Mouse (Mus musculus): Measurements from ENCODE around the gene Hist2h3c2. TPM values are rescaled to one million over a fixed set of nuclear protein-coding genes. Genes with fewer than 3 reads are reported as not detected.
"Not testable (repeated sequence)": the region's sequence is repeated elsewhere in the genome, so short reads cannot be mapped to it uniquely, and the experiment has no call there.

The Hist2h3c2 gene
- polyA plus RNA-seq, 1 experiment from 2014 or later: 2.6 TPM

DNA sequence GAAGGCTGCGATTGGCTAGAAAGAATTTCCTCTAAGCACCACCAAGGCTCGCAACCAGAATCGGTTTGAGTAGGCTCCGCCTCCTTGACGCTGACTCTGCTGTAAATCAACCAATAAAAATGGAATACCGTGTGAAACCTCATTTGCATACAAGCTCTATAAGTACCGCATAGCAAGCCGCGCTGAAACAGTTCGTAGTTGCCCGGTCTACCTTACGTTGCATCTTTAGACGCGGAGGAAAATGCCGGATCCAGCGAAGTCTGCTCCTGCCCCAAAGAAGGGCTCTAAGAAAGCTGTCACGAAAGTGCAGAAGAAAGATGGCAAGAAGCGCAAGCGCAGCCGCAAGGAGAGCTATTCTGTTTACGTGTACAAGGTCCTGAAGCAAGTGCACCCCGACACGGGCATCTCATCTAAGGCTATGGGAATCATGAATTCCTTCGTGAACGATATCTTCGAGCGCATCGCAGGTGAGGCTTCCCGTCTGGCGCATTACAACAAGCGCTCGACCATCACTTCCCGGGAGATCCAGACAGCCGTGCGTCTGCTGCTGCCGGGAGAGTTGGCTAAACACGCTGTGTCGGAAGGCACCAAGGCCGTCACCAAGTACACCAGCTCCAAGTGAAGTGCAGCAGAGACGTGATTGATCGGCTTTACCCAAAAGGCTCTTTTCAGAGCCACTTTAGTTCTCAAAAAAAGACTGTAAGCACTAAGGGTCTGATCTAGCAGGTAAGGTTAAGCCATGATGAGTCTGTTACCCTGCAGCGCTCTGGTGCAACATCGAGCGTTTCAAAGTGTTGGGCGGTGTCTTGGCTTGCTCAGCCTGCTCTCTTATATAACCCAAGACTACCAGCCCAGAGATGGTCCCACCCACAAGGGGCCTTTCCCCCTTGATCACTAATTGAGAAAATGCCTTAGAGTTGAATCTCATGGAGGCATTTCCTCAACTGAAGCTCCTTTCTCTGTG, 30.9 kb upstream of the Hist2h3c2 start, which contains the start of gene Hist2h2bb:
Gene Hist2h2bb (plus strand): TSS at position 242 of the 964 bp plus-strand sequence.
- no peaks in the 10 kb centered on the region for H3K27me3 ChIP-seq (ENCODE audit: control insufficient read depth, insufficient read depth, low read length)
- H3K9ac ChIP-seq (ENCODE audit: low read length): peak within 1 kb of the TSS; percentile 80
- peaks cover 10% of the 10 kb centered on the region; the same call in 1 of the 2 replicates for H3K4me1 ChIP-seq (ENCODE audit: control insufficient read depth, insufficient read depth, low read length)
- H3K9me3 ChIP-seq (replicated peaks; ENCODE audit: control insufficient read depth, low read length): no peaks in the 10 kb centered on the region
- under 1% methylated on average over 45 of the region's 45 CpGs for WGBS
- H3K4me3 ChIP-seq (replicated peaks; ENCODE audit: low read length): peak within 1 kb of the TSS; percentile 63
- no peaks in the 10 kb centered on the region for H3K36me3 ChIP-seq (ENCODE audit: control insufficient read depth, insufficient read depth, low read length)
- peak within 1 kb of the TSS; percentile 96 for H3K4me2 ChIP-seq (ENCODE audit: low read depth, low read length)
- peak; percentile 96 for ATAC-seq (ENCODE audit: insufficient read depth, low FRiP score)
- H3K27ac ChIP-seq (ENCODE audit: low read length): peak within 1 kb of the TSS; percentile 92

DNA sequence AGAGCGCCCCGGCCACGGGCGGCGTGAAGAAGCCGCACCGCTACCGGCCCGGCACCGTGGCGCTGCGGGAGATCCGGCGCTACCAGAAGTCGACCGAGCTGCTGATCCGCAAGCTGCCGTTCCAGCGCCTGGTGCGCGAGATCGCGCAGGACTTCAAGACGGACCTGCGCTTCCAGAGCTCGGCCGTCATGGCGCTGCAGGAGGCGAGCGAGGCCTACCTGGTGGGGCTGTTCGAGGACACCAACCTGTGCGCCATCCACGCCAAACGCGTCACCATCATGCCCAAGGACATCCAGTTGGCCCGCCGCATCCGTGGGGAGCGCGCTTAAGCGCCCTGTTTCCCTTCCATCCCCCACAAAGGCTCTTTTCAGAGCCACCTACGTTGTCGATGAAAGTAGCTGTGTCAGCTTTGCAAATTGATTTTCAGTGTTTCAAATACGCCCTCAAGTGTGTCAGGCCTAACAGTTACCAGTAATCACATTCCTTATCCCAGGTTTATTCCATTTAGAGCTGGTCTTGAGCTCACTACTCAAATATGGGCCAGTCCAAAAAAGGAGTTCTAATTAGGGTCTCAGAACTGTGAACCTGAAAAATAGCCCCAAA, 29.9 kb upstream of the Hist2h3c2 start:
- H3K4me1 ChIP-seq (ENCODE audit: control insufficient read depth, insufficient read depth, low read length): peaks cover 19% of the 10 kb centered on the region
- peak overlapping the region; percentile 50 for H3K4me3 ChIP-seq (replicated peaks; ENCODE audit: low read length)
- H3K4me2 ChIP-seq (ENCODE audit: low read depth, low read length): peak overlapping the region; percentile 69
- peak overlapping the region; percentile 75 for H3K9ac ChIP-seq (ENCODE audit: low read length)
- H3K36me3 ChIP-seq (ENCODE audit: control insufficient read depth, insufficient read depth, low read length); H3K27me3 ChIP-seq (ENCODE audit: control insufficient read depth, insufficient read depth, low read length); H3K9me3 ChIP-seq (replicated peaks; ENCODE audit: control insufficient read depth, low read length): not testable (repeated sequence)
- H3K27ac ChIP-seq (ENCODE audit: low read length): peak overlapping the region; percentile 92
- peak; percentile 15; the same call in 1 of the 2 replicates for ATAC-seq (ENCODE audit: insufficient read depth, low FRiP score)
- WGBS: 0% methylated on average over 11 of the region's 44 CpGs

GRCm38 (mm10) chr3:96268051-96268775, 29.3 kb upstream of the Hist2h3c2 start, which contains the start of gene Hist2h3b:
Gene Hist2h3b (plus strand): TSS chr3:96268654.
- Histone ChIP-seq H3K36me3 (ENCODE audit: control insufficient read depth, insufficient read depth, low read length) (no peaks in the 10 kb centered on the region), H3K27me3 (ENCODE audit: control insufficient read depth, insufficient read depth, low read length) (no peaks in the 10 kb centered on the region), H3K4me1 (ENCODE audit: control insufficient read depth, insufficient read depth, low read length) (peaks cover 21% of the 10 kb centered on the region), H3K4me2 (ENCODE audit: low read depth, low read length) (peak within 1 kb of the TSS; percentile 96), H3K9ac (ENCODE audit: low read length) (peak within 1 kb of the TSS; percentile 75), H3K4me3 (replicated peaks; ENCODE audit: low read length) (peak within 1 kb of the TSS; percentile 63), H3K9me3 (replicated peaks; ENCODE audit: control insufficient read depth, low read length) (no peaks in the 10 kb centered on the region), H3K27ac (ENCODE audit: low read length) (peak within 1 kb of the TSS; percentile 92)
- ATAC-seq (ENCODE audit: insufficient read depth, low FRiP score): peak; percentile 77
- 12% methylated on average over 29 of the region's 30 CpGs for WGBS

- H3K4me3 ChIP-seq (replicated peaks; ENCODE audit: low read length): peak overlapping the region; percentile 48
- H3K27me3 ChIP-seq (ENCODE audit: control insufficient read depth, insufficient read depth, low read length): no peaks in the 10 kb centered on the region
- H3K27ac ChIP-seq (ENCODE audit: low read length): peak overlapping the region; percentile 88
- no peak overlapping the region for H3K9ac ChIP-seq (ENCODE audit: low read length)
- peaks cover 21% of the 10 kb centered on the region for H3K4me1 ChIP-seq (ENCODE audit: control insufficient read depth, insufficient read depth, low read length)
- ATAC-seq (ENCODE audit: insufficient read depth, low FRiP score): no peak
- H3K9me3 ChIP-seq (replicated peaks; ENCODE audit: control insufficient read depth, low read length): no peaks in the 10 kb centered on the region
- no peaks in the 10 kb centered on the region for H3K36me3 ChIP-seq (ENCODE audit: control insufficient read depth, insufficient read depth, low read length)
- WGBS: 65% methylated on average over 4 of the region's 4 CpGs
- peak overlapping the region; percentile 58 for H3K4me2 ChIP-seq (ENCODE audit: low read depth, low read length)
Observed at GRCm38 (mm10) chr3:96267541-96267940, 28.6 kb upstream of the Hist2h3c2 start.

GRCm38 (mm10) chr3:96266132-96266710, 27.3 kb upstream of the Hist2h3c2 start:
- no peak overlapping the region for H3K9ac ChIP-seq (ENCODE audit: low read length)
- no peaks in the 10 kb centered on the region for H3K27me3 ChIP-seq (ENCODE audit: control insufficient read depth, insufficient read depth, low read length)
- H3K36me3 ChIP-seq (ENCODE audit: control insufficient read depth, insufficient read depth, low read length): no peaks in the 10 kb centered on the region
- no peak overlapping the region for H3K4me3 ChIP-seq (replicated peaks; ENCODE audit: low read length)
- no peak overlapping the region for H3K27ac ChIP-seq (ENCODE audit: low read length)
- ATAC-seq (ENCODE audit: insufficient read depth, low FRiP score): no peak
- peaks cover 29% of the 10 kb centered on the region for H3K4me1 ChIP-seq (ENCODE audit: control insufficient read depth, insufficient read depth, low read length)
- no peaks in the 10 kb centered on the region for H3K9me3 ChIP-seq (replicated peaks; ENCODE audit: control insufficient read depth, low read length)
- no peak overlapping the region for H3K4me2 ChIP-seq (ENCODE audit: low read depth, low read length)
- 88% methylated on average over 8 of the region's 8 CpGs for WGBS

- Histone ChIP-seq H3K4me3 (replicated peaks; ENCODE audit: low read length) (peak overlapping the region; percentile 68), H3K4me2 (ENCODE audit: low read depth, low read length) (peak overlapping the region; percentile 83), H3K36me3 (ENCODE audit: control insufficient read depth, insufficient read depth, low read length) (no peaks in the 10 kb centered on the region), H3K9ac (ENCODE audit: low read length) (peak overlapping the region; percentile 86), H3K27me3 (ENCODE audit: control insufficient read depth, insufficient read depth, low read length) (no peaks in the 10 kb centered on the region), H3K27ac (ENCODE audit: low read length) (peak overlapping the region; percentile 99), H3K9me3 (replicated peaks; ENCODE audit: control insufficient read depth, low read length) (no peaks in the 10 kb centered on the region), H3K4me1 (ENCODE audit: control insufficient read depth, insufficient read depth, low read length) (peaks cover 25% of the 10 kb centered on the region)
- 64% methylated on average over 7 of the region's 7 CpGs for WGBS
- no peak for ATAC-seq (ENCODE audit: insufficient read depth, low FRiP score)
Observed at GRCm38 (mm10) chr3:96264404-96264949, 25.6 kb upstream of the Hist2h3c2 start.

DNA sequence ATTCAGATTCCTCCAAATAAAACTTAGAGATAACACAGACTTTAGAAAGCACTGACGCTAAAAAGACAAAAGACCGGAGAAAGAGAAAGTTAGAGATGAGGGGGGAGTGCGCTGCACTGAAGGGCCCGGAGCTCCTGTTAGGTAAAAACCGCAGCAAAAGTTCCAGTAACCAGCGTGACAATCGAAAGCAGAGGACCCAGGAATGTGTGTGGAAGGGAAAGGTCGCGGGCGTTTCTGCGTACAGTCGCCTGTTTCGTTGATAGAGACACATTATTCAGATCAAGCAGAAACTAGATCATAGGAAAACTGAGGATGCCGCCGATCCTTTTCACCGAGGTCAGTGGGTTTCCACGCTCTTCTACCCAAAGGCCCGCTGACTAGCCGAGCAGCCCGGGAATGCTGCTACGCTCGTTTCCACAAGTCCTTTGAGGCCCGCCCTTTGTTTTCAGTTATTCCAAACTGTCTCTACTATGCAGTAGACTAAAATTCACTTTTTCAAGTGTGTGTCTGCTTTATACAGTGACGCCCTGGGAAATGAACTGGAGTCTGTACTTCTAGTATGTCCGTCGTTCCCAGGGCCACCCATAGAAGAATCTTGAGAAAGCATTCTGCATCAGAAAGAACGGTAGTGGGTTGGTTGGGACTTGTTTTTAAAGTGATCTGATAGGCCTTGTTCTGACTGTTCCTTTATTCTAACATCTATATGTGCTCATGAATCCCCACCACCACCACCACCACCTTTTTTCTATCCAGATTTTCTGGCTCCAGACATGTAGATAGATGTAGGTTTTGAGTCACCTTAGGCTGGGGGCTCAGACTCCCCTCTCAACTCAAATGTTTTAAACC, 24.9 kb upstream of the Hist2h3c2 start:
- ATAC-seq (ENCODE audit: insufficient read depth, low FRiP score): no peak
- no peaks in the 10 kb centered on the region for H3K36me3 ChIP-seq (ENCODE audit: control insufficient read depth, insufficient read depth, low read length)
- 5% methylated on average over 27 of the region's 27 CpGs for WGBS

More for the DNA sequence above, 24.9 kb upstream of the Hist2h3c2 start:
- peaks cover 25% of the 10 kb centered on the region for H3K4me1 ChIP-seq (ENCODE audit: control insufficient read depth, insufficient read depth, low read length)
- H3K4me2 ChIP-seq (ENCODE audit: low read depth, low read length): peak overlapping the region; percentile 83
- no peaks in the 10 kb centered on the region for H3K27me3 ChIP-seq (ENCODE audit: control insufficient read depth, insufficient read depth, low read length)
- no peaks in the 10 kb centered on the region for H3K9me3 ChIP-seq (replicated peaks; ENCODE audit: control insufficient read depth, low read length)
- peak overlapping the region; percentile 68 for H3K4me3 ChIP-seq (replicated peaks; ENCODE audit: low read length)
- H3K9ac ChIP-seq (ENCODE audit: low read length): peak overlapping the region; percentile 86
- H3K27ac ChIP-seq (ENCODE audit: low read length): peak overlapping the region; percentile 99
